Mouse (Mus musculus): ENCODE measurements around the gene Zfp213.

GRCm38 (mm10) chr17:23609612-23610011 lies 45.6 kb upstream of the Zfp213 start:
- TF ChIP-seq CTCF (IDR thresholded peaks at IDR 0.05; ENCODE audit: control insufficient read depth, insufficient read depth, insufficient read length) = no peak
- no peak for TF ChIP-seq USF1 (IDR thresholded peaks at IDR 0.05; ENCODE audit: low read depth)
- TF ChIP-seq MAX (IDR thresholded peaks at IDR 0.05) = no peak
- TF ChIP-seq MYOG (IDR thresholded peaks at IDR 0.05; ENCODE audit: control insufficient read depth, extremely low read depth, insufficient read length) = no peak
